Mouse (Mus musculus): Measurements from ENCODE around the gene Prickle1. TPM values are rescaled to one million over a fixed set of nuclear protein-coding genes. Genes with fewer than 3 reads are reported as not detected.

The Prickle1 gene
- polyA plus RNA-seq, 1 experiment: 1.9 TPM

DNA sequence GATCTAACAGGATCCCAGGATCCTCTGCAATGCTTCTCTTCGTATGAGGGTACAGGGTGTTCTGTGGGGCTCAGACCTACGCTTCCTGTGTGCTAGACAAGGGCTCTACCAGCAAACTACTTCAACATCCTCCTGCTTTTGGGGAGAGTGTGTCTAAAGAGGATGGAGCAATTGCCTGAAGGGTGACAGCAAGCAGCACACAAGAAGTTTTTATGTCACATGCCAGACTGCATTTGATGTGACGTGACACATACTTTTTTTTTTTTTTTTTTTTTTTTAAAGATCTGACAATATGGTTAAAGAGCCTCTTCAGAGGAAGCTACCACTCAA is 65.0 kb downstream of the Prickle1 start:
- no peak for TF ChIP-seq POLR2A (IDR thresholded peaks at IDR 0.05; ENCODE audit: low read depth, low read length)
- WGBS: 71% methylated on average over 3 of the region's 3 CpGs
- Histone ChIP-seq H3K36me3 (ENCODE audit: control insufficient read depth, insufficient read depth, low read length) (no peaks in the 10 kb centered on the region), H3K27me3 (ENCODE audit: control insufficient read depth, insufficient read depth, low read length) (no peaks in the 10 kb centered on the region), H3K4me1 (ENCODE audit: control insufficient read depth, insufficient read depth, insufficient read length, low read length) (no peaks in the 10 kb centered on the region), H3K27ac (ENCODE audit: insufficient read depth, low read depth, low read length) (no peak overlapping the region), H3K4me3 (ENCODE audit: low read depth, low read length) (no peak overlapping the region)

DNA sequence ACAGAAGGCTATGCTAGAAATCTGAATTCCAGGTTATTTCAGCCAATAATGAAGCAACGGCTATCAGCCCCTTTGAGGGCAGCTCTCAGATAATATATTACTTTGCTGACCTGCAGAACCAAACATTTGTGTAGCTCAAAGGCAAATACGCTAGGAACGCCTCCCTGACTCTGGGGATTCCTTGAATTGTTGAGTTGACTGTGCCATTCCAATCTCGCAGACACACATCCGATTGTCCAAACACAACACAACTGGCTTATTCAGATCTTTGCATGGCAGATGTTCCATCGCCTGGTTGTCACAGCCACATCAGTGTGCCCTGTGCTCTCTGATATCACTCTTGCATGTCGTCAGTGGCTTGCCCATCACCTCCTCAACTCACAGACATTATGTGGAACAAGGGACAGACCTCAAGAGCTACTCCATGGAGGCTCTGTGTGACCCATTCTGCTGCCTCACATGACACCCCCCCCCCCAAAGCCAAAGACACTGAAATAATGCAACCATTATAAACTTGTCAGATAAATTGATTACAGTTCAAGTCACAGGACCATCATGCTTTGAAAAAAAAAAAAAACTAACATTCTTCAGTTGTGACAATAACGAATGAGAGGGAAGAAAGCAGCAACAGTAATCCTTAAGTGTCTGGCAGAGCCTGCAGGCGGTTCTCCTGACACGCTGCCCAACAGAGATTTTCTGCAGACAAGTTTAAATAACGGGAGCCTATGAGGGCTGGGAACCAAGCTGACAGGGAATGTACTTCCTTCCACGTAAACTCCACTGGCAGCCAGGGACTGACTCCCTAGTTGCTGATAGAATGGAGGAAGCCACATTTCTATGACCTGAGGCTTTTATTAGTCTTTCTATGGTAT is 65.6 kb downstream of the Prickle1 start:
- Histone ChIP-seq H3K27ac (ENCODE audit: insufficient read depth, low read depth, low read length) (no peak overlapping the region), H3K36me3 (ENCODE audit: control insufficient read depth, insufficient read depth, low read length) (no peaks in the 10 kb centered on the region), H3K4me3 (ENCODE audit: low read depth, low read length) (no peak overlapping the region), H3K27me3 (ENCODE audit: control insufficient read depth, insufficient read depth, low read length) (no peaks in the 10 kb centered on the region), H3K4me1 (ENCODE audit: control insufficient read depth, insufficient read depth, insufficient read length, low read length) (no peaks in the 10 kb centered on the region)
- TF ChIP-seq CTCF (IDR thresholded peaks at IDR 0.05; ENCODE audit: extremely low read depth, insufficient read length, insufficient replicate concordance, low read depth, low read length) (no peak), POLR2A (IDR thresholded peaks at IDR 0.05; ENCODE audit: low read depth, low read length) (no peak)
- 50% methylated on average over 12 of the region's 12 CpGs for WGBS

GRCm38 (mm10) chr15:93525305-93525917 is 70.3 kb downstream of the Prickle1 start:
- H3K27me3 ChIP-seq (ENCODE audit: control insufficient read depth, insufficient read depth, low read length): no peaks in the 10 kb centered on the region
- no peaks in the 10 kb centered on the region for H3K4me1 ChIP-seq (ENCODE audit: control insufficient read depth, insufficient read depth, insufficient read length, low read length)
- no peak overlapping the region for H3K4me3 ChIP-seq (ENCODE audit: low read depth, low read length)
- no peak for TF ChIP-seq POLR2A (IDR thresholded peaks at IDR 0.05; ENCODE audit: low read depth, low read length)
- TF ChIP-seq CTCF (IDR thresholded peaks at IDR 0.05; ENCODE audit: extremely low read depth, insufficient read length, insufficient replicate concordance, low read depth, low read length): no peak
- 31% methylated on average over 5 of the region's 5 CpGs for WGBS
- H3K27ac ChIP-seq (ENCODE audit: insufficient read depth, low read depth, low read length): no peak overlapping the region
- no peaks in the 10 kb centered on the region for H3K36me3 ChIP-seq (ENCODE audit: control insufficient read depth, insufficient read depth, low read length)

DNA sequence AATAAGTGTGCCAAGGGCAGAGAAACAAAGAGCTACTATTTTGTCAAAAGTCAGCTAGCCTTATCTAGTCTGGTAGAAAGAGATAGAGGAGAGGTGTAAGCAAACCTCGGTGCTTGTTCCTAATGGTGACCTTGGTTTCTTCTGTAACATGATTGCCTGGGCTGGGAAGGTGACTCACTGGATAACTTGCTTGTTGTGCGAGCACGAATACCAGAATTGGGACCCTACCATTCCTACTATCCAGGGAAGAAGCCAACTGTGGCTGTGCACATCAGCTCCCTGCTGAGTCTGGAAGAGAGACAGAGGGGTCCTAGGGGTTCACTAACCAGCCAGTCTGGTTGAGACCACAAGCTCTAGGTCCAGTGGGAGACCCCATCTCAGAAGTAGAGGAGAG is 73.9 kb downstream of the Prickle1 start:
- Histone ChIP-seq H3K36me3 (ENCODE audit: control insufficient read depth, insufficient read depth, low read length) (no peaks in the 10 kb centered on the region), H3K4me1 (ENCODE audit: control insufficient read depth, insufficient read depth, insufficient read length, low read length) (no peaks in the 10 kb centered on the region; the same call in 1 of the 2 replicates), H3K27ac (ENCODE audit: insufficient read depth, low read depth, low read length) (no peak overlapping the region), H3K27me3 (ENCODE audit: control insufficient read depth, insufficient read depth, low read length) (peaks cover 8% of the 10 kb centered on the region), H3K4me3 (ENCODE audit: low read depth, low read length) (no peak overlapping the region)
- WGBS: 55% methylated on average over 3 of the region's 3 CpGs
- TF ChIP-seq CTCF (IDR thresholded peaks at IDR 0.05; ENCODE audit: extremely low read depth, insufficient read length, insufficient replicate concordance, low read depth, low read length): no peak

GRCm38 (mm10) chr15:93521088-93521786 is 74.5 kb downstream of the Prickle1 start:
- no peak overlapping the region for H3K4me3 ChIP-seq (ENCODE audit: low read depth, low read length)
- peaks cover 8% of the 10 kb centered on the region for H3K27me3 ChIP-seq (ENCODE audit: control insufficient read depth, insufficient read depth, low read length)
- H3K4me1 ChIP-seq (ENCODE audit: control insufficient read depth, insufficient read depth, insufficient read length, low read length): no peaks in the 10 kb centered on the region; the same call in 1 of the 2 replicates
- H3K36me3 ChIP-seq (ENCODE audit: control insufficient read depth, insufficient read depth, low read length): no peaks in the 10 kb centered on the region
- TF ChIP-seq CTCF (IDR thresholded peaks at IDR 0.05; ENCODE audit: extremely low read depth, insufficient read length, insufficient replicate concordance, low read depth, low read length) (no peak), POLR2A (IDR thresholded peaks at IDR 0.05; ENCODE audit: low read depth, low read length) (no peak)
- 84% methylated on average over 11 of the region's 11 CpGs for WGBS
- H3K27ac ChIP-seq (ENCODE audit: insufficient read depth, low read depth, low read length): no peak overlapping the region

- H3K4me1 ChIP-seq (ENCODE audit: control insufficient read depth, insufficient read depth, insufficient read length, low read length): no peaks in the 10 kb centered on the region; the same call in 1 of the 2 replicates
- WGBS: 21% methylated on average over 17 of the region's 17 CpGs
- H3K4me3 ChIP-seq (ENCODE audit: low read depth, low read length): peak overlapping the region; percentile 5; the same call in 1 of the 2 replicates
- H3K27ac ChIP-seq (ENCODE audit: insufficient read depth, low read depth, low read length): peak overlapping the region; percentile 82
- peaks cover 8% of the 10 kb centered on the region for H3K27me3 ChIP-seq (ENCODE audit: control insufficient read depth, insufficient read depth, low read length)
- H3K36me3 ChIP-seq (ENCODE audit: control insufficient read depth, insufficient read depth, low read length): no peaks in the 10 kb centered on the region
- TF ChIP-seq CTCF (IDR thresholded peaks at IDR 0.05; ENCODE audit: extremely low read depth, insufficient read length, insufficient replicate concordance, low read depth, low read length) (no peak), POLR2A (IDR thresholded peaks at IDR 0.05; ENCODE audit: low read depth, low read length) (no peak)
Measured at GRCm38 (mm10) chr15:93519836-93520826, 75.6 kb downstream of the Prickle1 start.

Measured in small intestine, adult 2 months (tissue).